Mouse (Mus musculus): ENCODE measurements around the gene Fgfr2. TPM values are rescaled to one million over a fixed set of nuclear protein-coding genes. Genes with fewer than 3 reads are reported as not detected.

The Fgfr2 gene
- polyA plus RNA-seq, 1 experiment = 0.17 TPM

- Histone ChIP-seq H3K4me3 (no peak overlapping the region), H3ac (ENCODE audit: control insufficient read depth, insufficient read length) (no peak overlapping the region), H3K36me3 (ENCODE audit: control insufficient read depth, insufficient read depth) (no peaks in the 10 kb centered on the region), H3K27me3 (ENCODE audit: control insufficient read depth, insufficient read depth, insufficient read length) (no peaks in the 10 kb centered on the region), H3K79me2 (ENCODE audit: control insufficient read depth, insufficient read depth) (no peaks in the 10 kb centered on the region), H3K4me2 (ENCODE audit: low read depth) (no peak overlapping the region)
- TF ChIP-seq REST (IDR thresholded peaks at IDR 0.05; ENCODE audit: insufficient read depth, insufficient read length) = no peak
- no peak for TF ChIP-seq POLR2A (IDR thresholded peaks at IDR 0.05; ENCODE audit: insufficient read length, low read depth)
- TF ChIP-seq TCF3 (IDR thresholded peaks at IDR 0.05; ENCODE audit: insufficient read length, low read depth) = no peak
- no peak for TF ChIP-seq POLR2AphosphoS2 (IDR thresholded peaks at IDR 0.05; ENCODE audit: insufficient read length, low read depth)
- no peak for TF ChIP-seq TCF12 (IDR thresholded peaks at IDR 0.05; ENCODE audit: insufficient read depth, poor library complexity, severe bottlenecking)
- TF ChIP-seq MYOG (IDR thresholded peaks at IDR 0.05; ENCODE audit: control insufficient read depth in 1 of 3, insufficient read depth in 1 of 3, insufficient read length in 2 of 3, low read depth in 2 of 3) = no peak
- TF ChIP-seq MAX (IDR thresholded peaks at IDR 0.05; ENCODE audit: low read depth) = no peak
Observed at GRCm38 (mm10) chr7:132345526-132346070, 777.6 kb downstream of the Fgfr2 start.

GRCm38 (mm10) chr7:132344606-132345005 is 778.5 kb downstream of the Fgfr2 start:
- Histone ChIP-seq H3K4me3 (no peak overlapping the region), H3K4me2 (ENCODE audit: low read depth) (peak overlapping the region; percentile 12), H3K36me3 (ENCODE audit: control insufficient read depth, insufficient read depth) (no peaks in the 10 kb centered on the region), H3ac (ENCODE audit: control insufficient read depth, insufficient read length) (no peak overlapping the region), H3K79me2 (ENCODE audit: control insufficient read depth, insufficient read depth) (no peaks in the 10 kb centered on the region), H3K27me3 (ENCODE audit: control insufficient read depth, insufficient read depth, insufficient read length) (no peaks in the 10 kb centered on the region)
- peak in 1 of 3 experiments; percentile 49 for TF ChIP-seq MYOD1 (IDR thresholded peaks at IDR 0.05; ENCODE audit: control insufficient read depth in 1 of 3, insufficient read length in 2 of 3, low read depth in 2 of 3)
- no peak for TF ChIP-seq MAX (IDR thresholded peaks at IDR 0.05; ENCODE audit: low read depth)
- TF ChIP-seq MYOG (IDR thresholded peaks at IDR 0.05; ENCODE audit: control insufficient read depth in 1 of 3, insufficient read depth in 1 of 3, insufficient read length in 2 of 3, low read depth in 2 of 3) = no peak
- no peak for TF ChIP-seq REST (IDR thresholded peaks at IDR 0.05; ENCODE audit: insufficient read depth, insufficient read length)

- H3K27me3 ChIP-seq (ENCODE audit: control insufficient read depth, insufficient read depth, insufficient read length) = no peaks in the 10 kb centered on the region
- H3K4me3 ChIP-seq = no peak overlapping the region
- no peak overlapping the region for H3ac ChIP-seq (ENCODE audit: control insufficient read depth, insufficient read length)
- H3K36me3 ChIP-seq (ENCODE audit: control insufficient read depth, insufficient read depth) = no peaks in the 10 kb centered on the region
- H3K79me2 ChIP-seq (ENCODE audit: control insufficient read depth, insufficient read depth) = no peaks in the 10 kb centered on the region
- TF ChIP-seq POLR2AphosphoS2 (IDR thresholded peaks at IDR 0.05; ENCODE audit: insufficient read length, low read depth) = no peak
- no peak for TF ChIP-seq POLR2A (IDR thresholded peaks at IDR 0.05; ENCODE audit: insufficient read length, low read depth)
- no peak for TF ChIP-seq TCF3 (IDR thresholded peaks at IDR 0.05; ENCODE audit: insufficient read length, low read depth)
- TF ChIP-seq MYOG (IDR thresholded peaks at IDR 0.05; ENCODE audit: control insufficient read depth in 1 of 3, insufficient read depth in 1 of 3, insufficient read length in 2 of 3, low read depth in 2 of 3) = no peak
- TF ChIP-seq USF1 (IDR thresholded peaks at IDR 0.05; ENCODE audit: low read depth) = no peak
- no peak for TF ChIP-seq MAX (IDR thresholded peaks at IDR 0.05; ENCODE audit: low read depth)
- no peak for TF ChIP-seq REST (IDR thresholded peaks at IDR 0.05; ENCODE audit: insufficient read depth, insufficient read length)
- TF ChIP-seq TCF12 (IDR thresholded peaks at IDR 0.05; ENCODE audit: insufficient read depth, poor library complexity, severe bottlenecking) = no peak
- TF ChIP-seq E2F4 (IDR thresholded peaks at IDR 0.05; ENCODE audit: insufficient read depth) = no peak
- TF ChIP-seq CEBPB (IDR thresholded peaks at IDR 0.05; ENCODE audit: insufficient read depth, poor library complexity, severe bottlenecking) = no peak
- no peak for TF ChIP-seq SRF (IDR thresholded peaks at IDR 0.05; ENCODE audit: control insufficient read depth, insufficient read length, low read depth)
- TF ChIP-seq MYOD1 (IDR thresholded peaks at IDR 0.05; ENCODE audit: control insufficient read depth in 1 of 3, insufficient read length in 2 of 3, low read depth in 2 of 3) = no peak
- no peak overlapping the region for H3K4me2 ChIP-seq (ENCODE audit: low read depth)
Observed at GRCm38 (mm10) chr7:132343900-132344299, 779.2 kb downstream of the Fgfr2 start.

GRCm38 (mm10) chr7:132343146-132343545 is 780.0 kb downstream of the Fgfr2 start:
- no peak overlapping the region for H3ac ChIP-seq (ENCODE audit: control insufficient read depth, insufficient read length)
- no peak for TF ChIP-seq POLR2AphosphoS2 (IDR thresholded peaks at IDR 0.05; ENCODE audit: insufficient read length, low read depth)
- no peak for TF ChIP-seq TCF12 (IDR thresholded peaks at IDR 0.05; ENCODE audit: insufficient read depth, poor library complexity, severe bottlenecking)
- TF ChIP-seq MAX (IDR thresholded peaks at IDR 0.05; ENCODE audit: low read depth) = no peak
- no peak for TF ChIP-seq E2F4 (IDR thresholded peaks at IDR 0.05; ENCODE audit: insufficient read depth)
- TF ChIP-seq TCF3 (IDR thresholded peaks at IDR 0.05; ENCODE audit: insufficient read length, low read depth) = no peak
- no peak for TF ChIP-seq CEBPB (IDR thresholded peaks at IDR 0.05; ENCODE audit: insufficient read depth, poor library complexity, severe bottlenecking)
- TF ChIP-seq POLR2A (IDR thresholded peaks at IDR 0.05; ENCODE audit: insufficient read length, low read depth) = no peak
- TF ChIP-seq REST (IDR thresholded peaks at IDR 0.05; ENCODE audit: insufficient read depth, insufficient read length) = no peak
- TF ChIP-seq SRF (IDR thresholded peaks at IDR 0.05; ENCODE audit: control insufficient read depth, insufficient read length, low read depth) = no peak
- no peak for TF ChIP-seq MYOG (IDR thresholded peaks at IDR 0.05; ENCODE audit: control insufficient read depth in 1 of 3, insufficient read depth in 1 of 3, insufficient read length in 2 of 3, low read depth in 2 of 3)
- TF ChIP-seq MYOD1 (IDR thresholded peaks at IDR 0.05; ENCODE audit: control insufficient read depth in 1 of 3, insufficient read length in 2 of 3, low read depth in 2 of 3) = no peak
- H3K36me3 ChIP-seq (ENCODE audit: control insufficient read depth, insufficient read depth) = no peaks in the 10 kb centered on the region
- H3K79me2 ChIP-seq (ENCODE audit: control insufficient read depth, insufficient read depth) = no peaks in the 10 kb centered on the region
- no peak overlapping the region for H3K4me3 ChIP-seq
- no peak overlapping the region for H3K4me2 ChIP-seq (ENCODE audit: low read depth)
- H3K27me3 ChIP-seq (ENCODE audit: control insufficient read depth, insufficient read depth, insufficient read length) = no peaks in the 10 kb centered on the region
